Mouse (Mus musculus) liver, embryonic 14.5 days (tissue): Measurements from ENCODE around the gene Flot1. TPM values are rescaled to one million over a fixed set of nuclear protein-coding genes. Genes with fewer than 3 reads are reported as not detected.

ENCODE experiments used
- ATAC-seq: fragments of 200-750 bp; cut with Nextera tagmentation; 2 replicates; pipeline ENCODE4 v1.8.0; 2017; ENCODE audit warnings: moderate number of reproducible peaks, mild to moderate bottlenecking, moderate library complexity; ENCODE audit not compliant: insufficient read depth
- DNase-seq, 3 experiments: peaks; one replicate each; pipeline ENCODE4 v3.0.0-alpha.2; 2012 to 2013; ENCODE audit warnings: low read depth in 3 of 3, low spot score in 3 of 3
- H3K27ac ChIP-seq: fragments of 300-500 bp; sonication (generic); 2 replicates; pipeline ENCODE4 v1.5.1; 2014; ENCODE audit warnings: moderate library complexity, mild to moderate bottlenecking, control low read depth, inconsistent platforms
- H3K27me3 ChIP-seq: fragments of 300-500 bp; sonication (generic); 2 replicates; pipeline ENCODE4 v1.6.1; 2014; ENCODE audit warnings: mild to moderate bottlenecking, low read length, moderate library complexity; ENCODE audit not compliant: control insufficient read depth, insufficient read depth
- H3K36me3 ChIP-seq: fragments of 300-500 bp; sonication (generic); replicated peaks from 2 replicates; pipeline ENCODE4 v1.6.1; 2014; ENCODE audit warnings: low read depth; ENCODE audit not compliant: control insufficient read depth, insufficient read depth
- H3K4me1 ChIP-seq, 2 experiments: fragments of 200-500 bp in 1 of 2; fragments of 300-500 bp in 1 of 2; sonication (generic) in 1 of 2; replicated peaks; 2 replicates each; pipeline ENCODE4 v1.6.1; 2012 to 2014; ENCODE audit warnings: antibody characterized with exemption in 1 of 2, inconsistent platforms in 1 of 2, low read length in 1 of 2; ENCODE audit not compliant: control insufficient read depth in 2 of 2, insufficient read depth in 2 of 2
- H3K4me2 ChIP-seq: fragments of 300-500 bp; sonication (generic); 2 replicates; pipeline ENCODE4 v1.6.1; 2014; ENCODE audit warnings: low read depth, mild to moderate bottlenecking, control low read depth, moderate library complexity
- H3K4me3 ChIP-seq, 2 experiments: fragments of 200-500 bp in 1 of 2; fragments of 300-500 bp in 1 of 2; sonication (generic) in 1 of 2; 2 replicates each; pipeline ENCODE4 v1.5.1; 2012 to 2014; ENCODE audit warnings: low read depth in 2 of 2, low read length in 2 of 2, mild to moderate bottlenecking in 2 of 2, control low read depth in 1 of 2, inconsistent platforms in 1 of 2, moderate library complexity in 1 of 2; ENCODE audit not compliant: insufficient read depth in 1 of 2
- H3K9ac ChIP-seq: fragments of 300-500 bp; sonication (generic); replicated peaks from 2 replicates; pipeline ENCODE4 v1.6.1; 2014; ENCODE audit warnings: mild to moderate bottlenecking, control low read depth, moderate library complexity
- H3K9me3 ChIP-seq: fragments of 300-500 bp; sonication (generic); 2 replicates; pipeline ENCODE4 v1.6.1; 2016; ENCODE audit warnings: low read length, mixed read lengths; ENCODE audit not compliant: control insufficient read depth
- CTCF ChIP-seq: IDR thresholded peaks from 2 replicates; pipeline ENCODE4 v1.5.1; 2016; ENCODE audit warnings: antibody characterized with exemption, low read depth, control low read depth
- EP300 ChIP-seq: IDR thresholded peaks from 2 replicates; pipeline ENCODE4 v1.6.1; 2016; ENCODE audit warnings: antibody characterized with exemption, low read depth
- WGBS: fragments of 180-500 bp; shearing (Covaris S2); extraction: QIAGEN DNeasy Blood & Tissue Kit; methylation state at CpG from one replicate; pipeline ENCODE4 v1.1.7; 2014; ENCODE audit not compliant: insufficient replicate concordance; 5-methylcytosine and 5-hydroxymethylcytosine counted together
- microRNA-seq: library from miRNA; unstranded; fragments of <30 nt; microRNA quantifications from one replicate; pipeline ENCODE4, GENCODE M21; 2016
- polyA plus RNA-seq, 2 experiments: library from polyadenylated mRNA; depleted of rRNA in 1 of 2; stranded (reverse) in 1 of 2; unstranded in 1 of 2; fragments of >200 nt; fragmentation: Nextera tagmentation in 1 of 2; extraction: Ambion mirVana in 1 of 2; gene quantifications; 2 replicates each; pipeline versions ENCODE4 v1.2.1 to v1.2.3; 2012 to 2014

Gene Flot1
- polyA plus RNA-seq, 2 experiments: 27.8 to 34.7 TPM

GRCm38 (mm10) chr17:35870884-35871696 lies 48.1 kb downstream of the Flot1 start:
- H3K9ac ChIP-seq: no peak overlapping the region
- peaks cover 3% of the 10 kb centered on the region for H3K9me3 ChIP-seq
- no peaks in the 10 kb centered on the region for H3K36me3 ChIP-seq
- H3K4me1 ChIP-seq: peaks cover 8 to 13% of the 10 kb centered on the region in 2 experiments
- peak overlapping the region; percentile 26 for H3K4me2 ChIP-seq
- peak overlapping the region in 1 of 2 experiments; percentile 10; a peak in 2 of 4 replicates for H3K4me3 ChIP-seq
- TF ChIP-seq CTCF (peak; percentile 75), EP300 (no peak)
- H3K27ac ChIP-seq: no peak overlapping the region
- ATAC-seq (no peak), DNase-seq (no peak)
- H3K27me3 ChIP-seq: peaks cover 33% of the 10 kb centered on the region
- WGBS: 32% methylated on average over 8 of the region's 8 CpGs

DNA sequence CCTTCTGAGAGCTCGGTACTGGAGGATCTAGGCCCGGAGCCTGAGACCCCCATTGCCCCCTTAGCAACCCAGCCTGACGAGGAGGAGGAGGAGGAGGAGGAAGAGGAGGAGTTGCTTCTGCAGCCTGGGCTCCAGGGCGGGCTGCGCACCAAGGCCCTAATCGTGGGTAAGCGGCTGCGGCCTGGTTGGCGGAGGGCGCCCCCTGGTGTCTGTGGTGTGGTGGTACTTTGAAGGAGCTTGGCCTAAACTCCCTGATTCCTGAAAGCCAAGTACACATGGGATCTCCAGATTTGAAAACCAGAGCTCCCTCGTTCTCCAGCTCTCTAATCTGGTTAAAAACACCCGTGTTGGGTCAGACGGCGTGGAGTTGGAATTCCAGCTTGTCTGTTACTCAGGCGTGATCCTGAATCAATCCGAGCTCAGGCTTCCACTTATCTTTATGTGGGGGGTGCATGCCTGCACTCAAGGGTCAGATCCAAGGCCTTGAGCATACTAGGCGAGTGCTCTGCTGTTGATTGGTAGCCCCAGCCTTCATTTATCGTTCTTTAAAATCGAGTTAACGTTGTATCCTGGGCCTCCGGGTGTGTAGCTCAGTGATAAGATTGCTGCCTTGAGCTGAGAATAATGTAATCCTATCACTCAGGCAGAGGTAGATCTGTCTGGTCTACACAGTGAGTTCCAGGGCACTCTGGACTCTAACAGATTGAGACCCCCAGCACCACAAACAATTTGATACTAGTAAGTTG lies 50.9 kb downstream of the Flot1 start:
- H3K27ac ChIP-seq: no peak overlapping the region
- 7% methylated on average over 21 of the region's 21 CpGs for WGBS
- peak in 2 of 3 experiments; percentile 62 to 72 for DNase-seq
- H3K4me1 ChIP-seq: peaks cover 8 to 13% of the 10 kb centered on the region in 2 experiments
- ATAC-seq: peak; percentile 65
- no peaks in the 10 kb centered on the region for H3K36me3 ChIP-seq
- peaks cover 5% of the 10 kb centered on the region for H3K27me3 ChIP-seq
- no peak overlapping the region for H3K4me3 ChIP-seq
- H3K4me2 ChIP-seq: peak overlapping the region; percentile 45
- H3K9me3 ChIP-seq: peaks cover 3% of the 10 kb centered on the region
- peak; percentile 99 for TF ChIP-seq CTCF
- 0 out of 2 replicates have a peak, but pooled peaks have one; percentile 17 for TF ChIP-seq EP300
- H3K9ac ChIP-seq: no peak overlapping the region

- ATAC-seq (no peak), DNase-seq (no peak)
- no peak overlapping the region for H3K4me3 ChIP-seq
- TF ChIP-seq CTCF (no peak), EP300 (no peak)
- H3K27ac ChIP-seq: no peak overlapping the region
- whole genome bisulfite sequencing: 80% methylated on average over 6 of the region's 6 CpGs
- peaks cover 8 to 11% of the 10 kb centered on the region in 2 experiments for H3K4me1 ChIP-seq
- peaks cover 3% of the 10 kb centered on the region for H3K9me3 ChIP-seq
- H3K9ac ChIP-seq: no peak overlapping the region
- no peaks in the 10 kb centered on the region; the same call in 1 of the 2 replicates for H3K27me3 ChIP-seq
- H3K4me2 ChIP-seq: no peak overlapping the region
- H3K36me3 ChIP-seq: no peaks in the 10 kb centered on the region
These were observed 51.7 kb downstream of the Flot1 start for GRCm38 (mm10) chr17:35874721-35875120.

DNA sequence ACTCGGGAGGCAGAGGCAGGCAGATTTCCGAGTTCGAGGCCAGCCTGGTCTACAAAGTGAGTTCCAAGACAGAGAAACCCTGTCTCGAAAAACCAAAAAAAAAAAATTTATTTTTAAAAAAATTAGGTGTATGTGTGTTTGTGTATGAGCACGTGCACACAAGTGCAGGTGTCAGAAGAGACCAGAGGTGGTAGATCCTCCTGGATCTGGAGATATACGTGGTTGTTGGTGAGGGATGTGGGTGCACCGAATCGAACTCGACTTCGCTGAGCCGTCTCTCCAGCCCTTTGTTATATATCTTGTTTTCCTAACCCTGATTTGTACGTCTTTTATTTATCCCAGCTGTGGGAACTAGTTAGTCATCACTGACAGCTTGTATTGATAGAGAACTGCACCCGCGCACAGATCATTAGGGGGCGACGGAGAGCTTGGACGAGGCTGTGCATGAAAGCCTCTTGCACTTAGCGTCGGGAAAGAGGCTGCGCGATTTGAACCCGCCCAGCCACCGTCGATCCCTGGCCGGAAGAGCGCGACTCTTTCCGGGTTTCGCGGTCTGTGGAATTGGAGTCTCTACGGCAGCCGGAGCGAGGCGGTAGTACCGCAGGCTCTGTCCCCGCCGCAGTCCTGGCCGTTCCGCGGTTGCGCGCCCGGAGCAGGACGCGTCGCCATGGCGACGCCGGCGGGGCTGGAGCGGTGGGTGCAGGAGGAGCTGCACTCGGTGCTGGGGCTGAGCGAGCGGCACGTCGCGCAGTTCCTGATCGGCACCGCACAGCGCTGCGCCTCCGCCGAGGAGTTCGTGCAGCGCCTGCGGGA lies 56.4 kb downstream of the Flot1 start, which contains the start of gene Dhx16:
Gene Dhx16 (plus strand): TSS at position 575 of the 813 bp plus-strand sequence.
- H3K27ac ChIP-seq: peak within 1 kb of the TSS; percentile 40; the same call in 1 of the 2 replicates
- TF ChIP-seq CTCF: peak; percentile 94
- peak; percentile 39; the same call in 1 of the 2 replicates for TF ChIP-seq EP300
- H3K4me2 ChIP-seq: peak within 1 kb of the TSS; percentile 79
- 5% methylated on average over 66 of the region's 66 CpGs for WGBS
- DNase-seq: peak; percentile 88 to 91 (median 89)
- peaks cover 4 to 8% of the 10 kb centered on the region in 2 experiments; a peak in 2 of 4 replicates for H3K4me1 ChIP-seq
- peak within 1 kb of the TSS; percentile 65 to 91 for H3K4me3 ChIP-seq
- H3K9me3 ChIP-seq: no peaks in the 10 kb centered on the region
- peak; percentile 91 for ATAC-seq
- peak within 1 kb of the TSS; percentile 79 for H3K9ac ChIP-seq
- no peaks in the 10 kb centered on the region for H3K27me3 ChIP-seq
- H3K36me3 ChIP-seq: peaks cover 18% of the 10 kb centered on the region

Small RNAs within 50 kb of the gene (microRNA-seq; reads per million reads assigned to microRNA genes)
- 1.7 reads per million for gene Gm28033

Other genes with a start within 250 kb of the Flot1 start
- gene Sfta2, start 221.7 kb upstream of the Flot1 start, polyA plus RNA-seq (2012; rRNA removed): not detected in 2 replicates
- gene Sfta2, start 221.7 kb upstream of the Flot1 start, polyA plus RNA-seq (2014; fragmentation: Nextera tagmentation; extraction: Ambion mirVana): not detected in 2 replicates
- gene Gm9573, start 196.6 kb upstream of the Flot1 start, polyA plus RNA-seq (2012; rRNA removed): not detected in 2 replicates
- not detected in 2 replicates for gene Gm9573, start 196.6 kb upstream of the Flot1 start, polyA plus RNA-seq (2014; fragmentation: Nextera tagmentation; extraction: Ambion mirVana)
- gene Mucl3, start 179.5 kb upstream of the Flot1 start, polyA plus RNA-seq (2012; rRNA removed): 0.02 TPM in 1 of 2 replicates, not detected in the other
- gene Mucl3, start 179.5 kb upstream of the Flot1 start, polyA plus RNA-seq (2014; fragmentation: Nextera tagmentation; extraction: Ambion mirVana): not detected in 2 replicates
- gene Vars2, start 155.6 kb upstream of the Flot1 start, polyA plus RNA-seq (2012; rRNA removed): 7.1 and 7.8 TPM in 2 replicates
- gene Vars2, start 155.6 kb upstream of the Flot1 start, polyA plus RNA-seq (2014; fragmentation: Nextera tagmentation; extraction: Ambion mirVana): 4.0 and 5.8 TPM in 2 replicates
- gene Gtf2h4, start 149.5 kb upstream of the Flot1 start, polyA plus RNA-seq (2012; rRNA removed): 17.8 and 18.0 TPM in 2 replicates
- 23.1 and 26.8 TPM in 2 replicates for gene Gtf2h4, start 149.5 kb upstream of the Flot1 start, polyA plus RNA-seq (2014; fragmentation: Nextera tagmentation; extraction: Ambion mirVana)
- gene Ddr1, start 118.6 kb upstream of the Flot1 start, polyA plus RNA-seq (2012; rRNA removed): 1.1 TPM in 2 replicates
- gene Ddr1, start 118.6 kb upstream of the Flot1 start, polyA plus RNA-seq (2014; fragmentation: Nextera tagmentation; extraction: Ambion mirVana): 1.6 and 1.7 TPM in 2 replicates
- gene Ier3, start 1.5 kb upstream of the Flot1 start, polyA plus RNA-seq (2012; rRNA removed): 10.2 and 11.0 TPM in 2 replicates
- 11.6 and 13.2 TPM in 2 replicates for gene Ier3, start 1.5 kb upstream of the Flot1 start, polyA plus RNA-seq (2014; fragmentation: Nextera tagmentation; extraction: Ambion mirVana)
- gene Tubb5, start 15.1 kb downstream of the Flot1 start, polyA plus RNA-seq (2012; rRNA removed): 460 and 467 TPM in 2 replicates
- 330 and 363 TPM in 2 replicates for gene Tubb5, start 15.1 kb downstream of the Flot1 start, polyA plus RNA-seq (2014; fragmentation: Nextera tagmentation; extraction: Ambion mirVana)
- 9.2 and 10.0 TPM in 2 replicates for gene Mdc1, start 18.3 kb downstream of the Flot1 start, polyA plus RNA-seq (2012; rRNA removed)
- 6.3 and 9.1 TPM in 2 replicates for gene Mdc1, start 18.3 kb downstream of the Flot1 start, polyA plus RNA-seq (2014; fragmentation: Nextera tagmentation; extraction: Ambion mirVana)
- gene Nrm, start 38.1 kb downstream of the Flot1 start, polyA plus RNA-seq (2012; rRNA removed): 15.6 and 18.2 TPM in 2 replicates
- gene Nrm, start 38.1 kb downstream of the Flot1 start, polyA plus RNA-seq (2014; fragmentation: Nextera tagmentation; extraction: Ambion mirVana): 20.1 and 22.4 TPM in 2 replicates
- 8.7 and 10.7 TPM in 2 replicates for gene Ppp1r18, start 42.4 kb downstream of the Flot1 start, polyA plus RNA-seq (2012; rRNA removed)
- gene Ppp1r18, start 42.4 kb downstream of the Flot1 start, polyA plus RNA-seq (2014; fragmentation: Nextera tagmentation; extraction: Ambion mirVana): 8.2 and 8.7 TPM in 2 replicates
- gene Dhx16, start 56.6 kb downstream of the Flot1 start, polyA plus RNA-seq (2012; rRNA removed): 44.8 and 46.0 TPM in 2 replicates
- 25.5 and 30.2 TPM in 2 replicates for gene Dhx16, start 56.6 kb downstream of the Flot1 start, polyA plus RNA-seq (2014; fragmentation: Nextera tagmentation; extraction: Ambion mirVana)
- gene 2310061I04Rik, start 74.2 kb downstream of the Flot1 start, polyA plus RNA-seq (2012; rRNA removed): 14.4 and 18.3 TPM in 2 replicates
- gene 2310061I04Rik, start 74.2 kb downstream of the Flot1 start, polyA plus RNA-seq (2014; fragmentation: Nextera tagmentation; extraction: Ambion mirVana): 10.6 and 10.9 TPM in 2 replicates
- 8.5 and 8.7 TPM in 2 replicates for gene Atat1, start 86.8 kb downstream of the Flot1 start, polyA plus RNA-seq (2012; rRNA removed)
- gene Atat1, start 86.8 kb downstream of the Flot1 start, polyA plus RNA-seq (2014; fragmentation: Nextera tagmentation; extraction: Ambion mirVana): 3.3 and 5.8 TPM in 2 replicates
- 42.6 and 51.6 TPM in 2 replicates for gene Mrps18b, start 93.2 kb downstream of the Flot1 start, polyA plus RNA-seq (2012; rRNA removed)
- gene Mrps18b, start 93.2 kb downstream of the Flot1 start, polyA plus RNA-seq (2014; fragmentation: Nextera tagmentation; extraction: Ambion mirVana): 73.8 and 74.1 TPM in 2 replicates
- gene Ppp1r10, start 93.2 kb downstream of the Flot1 start, polyA plus RNA-seq (2012; rRNA removed): 12.3 and 15.6 TPM in 2 replicates
- gene Ppp1r10, start 93.2 kb downstream of the Flot1 start, polyA plus RNA-seq (2014; fragmentation: Nextera tagmentation; extraction: Ambion mirVana): 15.4 and 17.4 TPM in 2 replicates
- gene Abcf1, start 146.5 kb downstream of the Flot1 start, polyA plus RNA-seq (2012; rRNA removed): 35.7 and 49.0 TPM in 2 replicates
- gene Abcf1, start 146.5 kb downstream of the Flot1 start, polyA plus RNA-seq (2014; fragmentation: Nextera tagmentation; extraction: Ambion mirVana): 39.0 and 49.1 TPM in 2 replicates
- 3.9 and 5.2 TPM in 2 replicates for gene Gnl1, start 156.6 kb downstream of the Flot1 start, polyA plus RNA-seq (2012; rRNA removed)
- gene Gnl1, start 156.6 kb downstream of the Flot1 start, polyA plus RNA-seq (2014; fragmentation: Nextera tagmentation; extraction: Ambion mirVana): 4.4 and 5.6 TPM in 2 replicates
- 5.5 and 6.3 TPM in 2 replicates for gene Prr3, start 157.0 kb downstream of the Flot1 start, polyA plus RNA-seq (2012; rRNA removed)
- 3.5 and 4.5 TPM in 2 replicates for gene Prr3, start 157.0 kb downstream of the Flot1 start, polyA plus RNA-seq (2014; fragmentation: Nextera tagmentation; extraction: Ambion mirVana)
- gene H2-T24, start 197.3 kb downstream of the Flot1 start, polyA plus RNA-seq (2012; rRNA removed): 3.2 and 4.3 TPM in 2 replicates
- gene H2-T24, start 197.3 kb downstream of the Flot1 start, polyA plus RNA-seq (2014; fragmentation: Nextera tagmentation; extraction: Ambion mirVana): 3.7 and 4.0 TPM in 2 replicates
- gene H2-T23, start 209.6 kb downstream of the Flot1 start, polyA plus RNA-seq (2012; rRNA removed): 24.3 and 29.1 TPM in 2 replicates
- 25.5 and 28.8 TPM in 2 replicates for gene H2-T23, start 209.6 kb downstream of the Flot1 start, polyA plus RNA-seq (2014; fragmentation: Nextera tagmentation; extraction: Ambion mirVana)
- 6.8 and 7.9 TPM in 2 replicates for gene H2-T22, start 219.5 kb downstream of the Flot1 start, polyA plus RNA-seq (2012; rRNA removed)
- 9.8 and 10.6 TPM in 2 replicates for gene H2-T22, start 219.5 kb downstream of the Flot1 start, polyA plus RNA-seq (2014; fragmentation: Nextera tagmentation; extraction: Ambion mirVana)
- not detected in 2 replicates for gene Gm6034, start 219.7 kb downstream of the Flot1 start, polyA plus RNA-seq (2012; rRNA removed)
- gene Gm6034, start 219.7 kb downstream of the Flot1 start, polyA plus RNA-seq (2014; fragmentation: Nextera tagmentation; extraction: Ambion mirVana): not detected in 2 replicates
- gene Gm11127, start 235.1 kb downstream of the Flot1 start, polyA plus RNA-seq (2012; rRNA removed): 0.03 TPM in 1 of 2 replicates, not detected in the other
- not detected in 2 replicates for gene Gm11127, start 235.1 kb downstream of the Flot1 start, polyA plus RNA-seq (2014; fragmentation: Nextera tagmentation; extraction: Ambion mirVana)